Mouse (Mus musculus): ENCODE measurements around the gene Maml3. TPM values are rescaled to one million over a fixed set of nuclear protein-coding genes. Genes with fewer than 3 reads are reported as not detected.

Gene Maml3
- total RNA-seq, 4 experiments from 2014 or later: 6.2 to 15.8 (median 10.0) TPM

DNA sequence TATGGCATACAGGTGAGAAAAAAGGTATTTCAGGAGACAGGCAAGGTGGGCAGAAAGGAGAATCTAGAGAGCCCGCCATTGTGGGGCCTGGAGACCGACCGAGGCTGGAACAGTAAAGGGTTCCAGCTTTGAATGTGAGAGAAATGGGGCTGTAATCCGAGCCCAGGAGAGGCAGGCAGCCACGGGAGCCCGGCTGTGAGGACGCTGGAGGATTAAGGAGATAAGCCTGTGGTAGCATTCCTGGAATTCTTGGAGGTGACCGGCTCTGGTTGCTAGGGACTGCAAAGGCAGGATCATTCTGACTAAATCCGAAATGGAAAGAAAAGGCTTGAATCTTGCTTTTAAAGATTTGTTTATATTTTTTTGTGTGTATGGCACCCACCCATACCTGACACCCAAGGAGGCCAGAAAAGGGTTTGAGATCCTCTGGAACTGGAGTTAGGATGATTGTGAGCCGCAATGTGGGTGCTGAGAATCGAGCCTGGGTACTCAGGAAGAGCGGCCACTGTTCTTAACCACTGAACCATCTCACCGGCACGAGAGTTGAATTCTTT is 196.4 kb downstream of the Maml3 start:
- no peak for DNase-seq

GRCm38 (mm10) chr3:51907113-51907860 is 197.6 kb downstream of the Maml3 start:
- no peak for DNase-seq

GRCm38 (mm10) chr3:51905903-51906302 is 199.0 kb downstream of the Maml3 start:
- no peak for DNase-seq

- DNase-seq: no peak
Measured at GRCm38 (mm10) chr3:51904357-51904855, 200.5 kb downstream of the Maml3 start.

DNA sequence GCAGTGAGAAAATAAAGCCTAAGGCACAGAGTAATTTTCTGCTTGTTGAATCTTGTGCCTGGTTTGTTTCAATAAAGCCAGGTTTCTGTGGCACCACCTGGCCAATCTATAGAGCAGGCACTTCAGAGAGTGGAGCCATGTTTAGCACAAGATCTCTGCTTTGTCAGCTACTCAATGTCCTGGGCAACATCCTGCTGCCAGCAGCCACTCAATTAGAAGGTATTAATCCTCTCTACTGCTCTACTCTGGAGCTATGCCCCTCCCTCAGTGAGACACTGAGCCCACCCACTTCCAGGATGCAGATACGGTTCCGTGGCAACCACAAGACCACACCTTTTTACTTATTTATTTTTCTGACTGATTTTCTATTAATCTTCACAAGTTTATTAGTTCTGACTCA is 203.7 kb downstream of the Maml3 start:
- DNase-seq: no peak

- no peak for DNase-seq
Measured at GRCm38 (mm10) chr3:51894514-51894913, 210.4 kb downstream of the Maml3 start.

GRCm38 (mm10) chr3:51891562-51892119 is 213.2 kb downstream of the Maml3 start:
- DNase-seq: no peak

DNA sequence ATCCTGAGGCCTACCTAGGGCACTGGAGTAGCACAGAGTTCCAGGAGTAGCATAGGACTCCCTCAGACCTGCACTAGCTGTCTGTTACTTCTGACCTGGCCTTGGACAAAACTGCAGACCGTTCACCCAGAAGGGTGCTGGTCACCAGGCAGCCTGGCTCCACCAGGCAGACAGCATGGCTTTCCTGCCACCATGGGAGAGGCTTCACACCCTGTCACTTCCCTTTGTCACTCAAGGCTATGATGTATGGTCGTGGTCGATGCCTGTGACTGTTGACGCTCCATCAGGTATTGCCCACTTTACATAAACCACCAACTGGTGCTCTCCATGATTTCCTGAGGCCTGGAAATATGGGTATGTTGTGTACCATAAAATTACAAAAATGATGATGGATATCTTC is 214.7 kb downstream of the Maml3 start:
- DNase-seq: no peak

GRCm38 (mm10) chr3:51889776-51890175 is 215.1 kb downstream of the Maml3 start:
- peak; percentile 76 for DNase-seq

- no peak for DNase-seq
Measured at GRCm38 (mm10) chr3:51888662-51889433, 216.0 kb downstream of the Maml3 start.

DNA sequence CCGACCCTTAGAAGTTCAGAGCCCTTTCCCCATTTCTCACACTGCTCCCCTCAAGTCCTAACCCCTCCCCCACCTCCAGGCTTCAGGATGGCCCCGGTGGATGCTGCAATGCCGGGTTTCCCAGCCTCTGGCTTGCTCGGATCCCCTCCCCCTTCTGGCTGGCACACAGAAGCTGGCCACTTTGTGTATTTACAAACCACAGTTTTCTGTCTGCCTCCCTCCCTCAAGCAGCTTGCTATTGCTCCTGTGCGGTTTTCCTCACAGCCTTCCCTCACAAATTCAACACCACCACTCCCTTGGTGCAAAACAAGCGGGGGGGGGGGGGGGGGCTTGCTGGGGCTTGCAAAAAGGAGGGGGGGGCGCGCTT is 216.6 kb downstream of the Maml3 start:
- no peak for DNase-seq

DNA sequence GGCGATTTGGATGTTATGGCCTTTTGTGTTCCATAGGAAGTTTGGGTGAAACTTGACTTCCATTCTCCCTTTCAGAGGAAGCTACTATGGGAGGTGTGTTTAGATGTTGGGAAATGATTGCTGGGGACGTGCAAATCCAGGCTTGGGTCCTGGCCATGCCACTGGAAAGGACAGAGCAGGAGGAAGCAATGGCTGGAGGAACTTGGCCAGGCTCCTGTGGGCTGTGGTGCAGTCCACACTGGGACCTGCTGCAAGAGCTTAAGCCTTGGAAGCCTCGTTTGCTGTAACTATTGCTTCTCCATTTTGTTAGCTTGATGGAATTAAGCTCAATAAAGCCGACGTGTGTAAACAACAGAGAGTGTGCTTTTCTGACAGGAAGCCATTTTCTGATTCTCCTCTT is 219.0 kb downstream of the Maml3 start:
- no peak for DNase-seq

DNA sequence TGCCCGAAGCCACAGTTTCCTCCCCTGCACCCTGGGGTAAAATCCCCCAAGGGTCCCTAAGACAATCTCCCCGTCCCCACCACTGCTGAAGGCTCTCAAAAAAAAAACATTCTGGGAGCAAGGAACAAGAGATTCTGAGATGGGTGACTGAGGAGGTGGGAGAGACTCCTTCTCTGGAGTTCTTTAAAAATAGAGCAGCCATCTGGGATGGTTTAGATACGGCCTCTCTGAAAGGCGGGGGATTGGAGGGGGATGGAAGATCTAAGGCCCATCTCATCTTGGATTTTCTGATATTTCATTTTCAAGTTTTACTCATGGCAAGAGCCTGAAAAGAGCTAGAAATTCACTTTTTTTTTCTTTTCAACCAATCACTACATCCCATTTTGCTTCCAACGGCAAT is 219.4 kb downstream of the Maml3 start:
- DNase-seq: no peak

DNA sequence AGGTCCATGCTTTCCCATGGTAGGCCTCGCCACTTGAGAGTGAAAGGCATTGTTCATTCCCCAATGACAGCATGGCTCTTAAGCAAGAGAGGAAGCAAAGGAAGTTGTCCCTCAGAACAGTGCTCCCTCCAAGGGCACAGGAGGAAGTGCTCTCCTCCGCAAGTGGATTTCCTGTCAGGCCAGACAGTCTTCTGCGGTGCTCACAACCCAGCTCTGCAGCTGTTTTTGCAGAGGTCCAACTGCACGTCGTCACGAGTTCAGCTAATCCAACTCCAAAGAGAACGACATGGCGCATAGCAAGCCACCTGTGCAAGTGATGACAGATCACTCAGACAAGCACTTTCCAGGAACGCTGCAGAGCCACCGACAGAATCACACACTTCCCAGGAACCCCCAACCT is 222.9 kb downstream of the Maml3 start:
- DNase-seq: peak; percentile 30

DNA sequence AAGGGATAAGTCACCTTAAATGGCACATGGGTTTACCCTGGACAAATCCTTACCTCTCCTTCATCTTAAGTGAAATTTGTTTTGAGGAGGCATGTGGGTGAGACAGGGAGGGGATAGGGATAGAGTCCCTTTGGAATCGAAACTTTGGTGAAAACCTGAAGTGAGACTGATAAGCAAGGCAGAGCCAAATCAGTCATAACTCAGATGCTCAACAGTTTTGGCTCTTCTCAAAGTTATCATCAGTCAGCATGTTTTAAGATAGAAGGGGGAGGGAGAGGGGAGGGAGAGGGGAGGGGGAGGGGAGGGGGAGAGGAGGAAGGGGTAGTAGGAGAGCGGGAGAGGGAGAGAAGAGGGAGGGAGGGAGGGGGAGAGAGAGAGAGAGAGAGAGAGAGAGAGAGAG is 223.5 kb downstream of the Maml3 start:
- DNase-seq: no peak

DNA sequence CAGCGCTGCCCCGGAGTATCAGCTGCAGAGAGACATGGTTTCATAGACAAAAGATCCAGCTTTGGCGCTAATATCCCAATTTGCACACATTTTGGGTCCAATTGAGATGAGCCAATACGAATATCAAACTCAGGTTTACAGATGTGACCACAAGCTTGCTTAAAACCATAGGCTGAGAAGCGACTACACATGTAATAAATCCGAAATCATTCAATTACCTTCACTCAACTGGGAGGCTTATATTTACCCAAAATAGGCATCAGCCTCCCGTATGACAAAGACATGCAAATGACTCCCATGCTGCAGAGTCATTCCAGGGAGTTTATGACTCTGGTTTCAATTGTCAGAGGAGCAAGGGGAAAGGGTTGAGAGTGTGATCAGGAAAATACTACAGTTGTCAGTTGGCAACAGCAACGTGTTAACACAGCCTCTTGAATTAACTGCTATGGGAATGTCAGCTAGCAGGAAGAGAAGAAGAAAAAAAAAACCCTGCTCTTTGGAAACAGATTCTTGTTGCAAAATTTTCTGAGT is 224.3 kb downstream of the Maml3 start:
- DNase-seq: no peak

DNA sequence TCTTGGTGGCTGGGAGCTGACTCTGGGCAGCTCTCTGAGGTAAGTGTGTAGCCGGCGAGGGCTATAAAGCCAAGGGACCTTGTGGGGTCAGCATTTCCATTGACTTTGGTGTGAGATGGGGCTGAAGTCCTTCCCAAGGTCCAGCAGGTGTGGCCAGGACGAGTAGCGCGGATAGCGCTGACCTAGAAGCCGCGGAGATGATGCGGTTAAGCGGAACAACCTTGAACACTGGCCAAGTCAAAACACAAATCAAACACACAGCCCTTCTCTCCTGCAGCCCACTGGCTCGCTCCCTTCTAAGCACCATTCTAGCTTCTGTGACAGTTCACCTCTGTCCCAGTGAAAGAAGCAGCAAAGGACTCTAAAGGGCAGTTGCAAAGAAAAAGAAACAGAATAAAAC is 225.7 kb downstream of the Maml3 start:
- DNase-seq: peak; percentile 75

GRCm38 (mm10) chr3:51878577-51878976 is 226.3 kb downstream of the Maml3 start:
- no peak for DNase-seq

DNA sequence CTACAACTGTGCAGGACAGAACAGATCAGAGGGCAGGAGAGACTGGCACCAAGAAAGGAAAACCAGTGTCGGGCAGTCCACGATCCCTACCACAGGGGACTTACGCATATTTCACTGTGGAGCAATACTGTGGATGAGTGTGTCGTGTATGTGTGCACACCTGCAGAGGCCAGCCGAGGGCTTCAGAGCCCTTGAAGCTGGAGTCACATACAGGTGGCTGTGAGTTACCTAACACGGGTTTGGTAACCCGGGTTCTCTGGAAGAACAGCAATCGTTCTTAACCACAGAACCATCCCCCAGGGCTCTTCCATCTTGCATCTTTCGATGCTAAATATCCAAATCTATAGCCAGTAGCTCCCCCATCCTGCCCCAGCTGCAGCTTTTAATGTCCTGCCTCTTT is 228.1 kb downstream of the Maml3 start:
- DNase-seq: no peak

DNA sequence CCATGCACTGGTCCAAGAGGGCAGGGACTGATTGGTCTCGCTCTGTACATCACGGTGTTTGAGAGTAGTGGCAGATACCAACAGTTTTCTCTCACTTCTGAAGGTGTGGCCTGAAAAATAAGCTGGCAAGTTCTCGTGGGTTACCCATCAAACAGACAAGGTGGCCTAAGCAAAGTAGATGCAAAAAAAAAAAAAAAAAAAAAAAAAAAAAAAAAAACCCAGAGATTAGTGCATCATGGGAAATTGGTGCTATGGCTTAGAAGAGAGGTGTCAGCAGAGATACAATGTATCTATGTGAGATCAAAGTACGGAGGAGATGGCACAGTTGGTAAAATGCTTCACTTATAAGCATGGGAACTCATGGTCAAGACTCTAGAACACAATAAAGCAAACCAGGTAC is 229.2 kb downstream of the Maml3 start:
- DNase-seq: no peak

GRCm38 (mm10) chr3:51874252-51874651 is 230.6 kb downstream of the Maml3 start:
- DNase-seq: no peak

DNA sequence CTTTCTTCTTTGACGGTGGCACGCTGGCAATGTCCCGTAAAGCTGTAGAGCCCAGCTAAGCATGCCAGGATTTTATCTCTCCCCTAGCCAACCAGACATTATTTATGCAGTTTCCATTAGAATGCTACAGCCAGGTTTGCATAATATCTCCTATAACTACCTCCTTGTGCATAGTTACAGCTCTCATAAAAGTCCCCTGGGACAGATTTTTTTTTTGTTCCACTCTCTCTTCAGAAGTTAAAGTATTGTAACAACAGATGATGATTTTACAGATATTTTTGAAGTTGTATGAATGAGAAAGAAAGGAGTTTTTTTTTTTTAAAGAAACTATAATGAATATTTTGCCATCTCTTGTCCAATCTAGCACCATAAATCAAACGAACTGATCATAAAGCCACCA is 232.1 kb downstream of the Maml3 start:
- DNase-seq: no peak

GRCm38 (mm10) chr3:51871346-51871745 is 233.5 kb downstream of the Maml3 start:
- DNase-seq: no peak

Measured in adrenal gland, adult 8-10 months (tissue).